Mouse (Mus musculus) liver, adult (tissue): ENCODE data around the gene Osgin1.

Experiments used
- GATA4 ChIP-seq: IDR thresholded peaks from 2 replicates; pipeline ENCODE4 v1.6.1; 2014; ENCODE audit warnings: mild to moderate bottlenecking, low read length; ENCODE audit not compliant: insufficient replicate concordance

Osgin1 gene

DNA sequence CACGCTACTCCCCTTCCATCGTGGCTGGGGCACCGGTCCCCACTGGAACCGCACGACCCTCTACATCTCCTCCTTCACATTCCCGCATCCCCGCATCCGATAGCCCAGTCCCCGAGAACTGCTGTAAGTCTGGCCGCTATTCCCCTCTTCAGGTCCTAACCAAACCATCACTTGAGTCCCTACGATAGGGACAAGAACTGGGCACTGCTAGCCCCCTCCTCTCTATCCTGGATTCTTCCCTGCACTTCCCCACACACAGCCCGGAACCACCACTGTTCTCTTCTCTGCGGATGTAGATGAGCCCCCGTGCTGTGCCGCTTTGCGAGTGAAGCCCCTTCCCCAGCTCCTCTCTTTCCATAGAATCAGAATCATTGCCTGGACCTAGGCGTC, 13.9 kb downstream of the Osgin1 start:
- no peak for TF ChIP-seq GATA4

DNA sequence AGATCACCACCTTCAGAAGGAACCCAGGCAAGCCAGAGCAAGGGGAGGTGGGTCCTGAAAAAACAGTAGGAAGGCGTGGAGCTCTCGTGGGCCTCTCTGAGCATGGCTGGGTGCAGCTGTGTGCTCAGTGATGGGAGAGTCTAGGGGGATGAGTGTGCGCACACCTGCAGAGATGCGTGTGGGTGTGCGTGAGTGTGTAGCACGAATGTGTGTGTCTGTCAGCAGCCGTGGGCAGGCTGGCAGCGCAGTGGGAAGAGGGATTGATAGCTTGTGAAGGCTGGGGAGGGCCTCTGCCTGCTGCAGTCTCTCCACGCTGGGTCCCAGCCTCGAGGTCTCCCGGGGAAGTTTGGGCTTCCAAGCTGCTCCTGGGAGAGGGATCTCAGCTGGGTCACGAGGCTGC, 15.7 kb downstream of the Osgin1 start:
- no peak for TF ChIP-seq GATA4

DNA sequence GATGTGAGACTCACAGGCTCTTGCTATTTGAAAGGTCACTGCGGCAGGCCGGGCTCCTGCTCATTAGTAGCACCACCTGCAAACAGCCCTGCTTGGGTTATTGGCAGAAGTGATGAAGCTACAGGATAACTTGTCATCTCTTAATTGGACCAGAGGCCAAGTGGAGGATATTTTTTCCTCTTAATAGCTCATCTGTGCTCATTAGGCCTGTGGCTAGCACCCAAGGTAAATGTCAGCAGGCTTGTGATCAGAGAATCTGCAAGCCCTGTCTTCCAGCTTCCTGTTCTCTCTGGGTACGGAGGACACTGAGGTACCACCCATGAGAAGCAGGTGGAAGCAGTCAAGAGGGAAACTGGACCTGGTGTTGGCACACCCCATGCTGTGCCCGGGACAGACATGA, 17.2 kb downstream of the Osgin1 start:
- TF ChIP-seq GATA4, result no peak

DNA sequence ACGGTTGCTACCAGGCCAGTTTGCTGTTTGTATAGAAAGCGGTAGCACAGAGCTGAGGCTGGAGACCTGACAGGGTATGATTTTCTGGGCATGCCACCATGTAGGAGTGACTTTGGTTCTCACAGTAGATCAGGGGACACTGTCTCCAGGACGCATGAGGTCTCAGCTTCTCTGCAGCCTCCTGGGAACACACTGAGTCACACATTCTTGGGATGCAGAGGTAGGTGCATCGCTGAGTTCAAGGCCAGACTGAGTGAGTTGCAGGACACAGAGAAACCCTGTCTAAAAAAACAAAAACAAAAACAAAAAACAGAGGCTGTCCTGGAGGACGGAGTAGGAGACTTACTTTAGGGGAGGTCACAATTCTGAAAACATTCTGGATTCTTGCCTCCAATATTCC, 19.0 kb downstream of the Osgin1 start:
- TF ChIP-seq GATA4, result no peak

DNA sequence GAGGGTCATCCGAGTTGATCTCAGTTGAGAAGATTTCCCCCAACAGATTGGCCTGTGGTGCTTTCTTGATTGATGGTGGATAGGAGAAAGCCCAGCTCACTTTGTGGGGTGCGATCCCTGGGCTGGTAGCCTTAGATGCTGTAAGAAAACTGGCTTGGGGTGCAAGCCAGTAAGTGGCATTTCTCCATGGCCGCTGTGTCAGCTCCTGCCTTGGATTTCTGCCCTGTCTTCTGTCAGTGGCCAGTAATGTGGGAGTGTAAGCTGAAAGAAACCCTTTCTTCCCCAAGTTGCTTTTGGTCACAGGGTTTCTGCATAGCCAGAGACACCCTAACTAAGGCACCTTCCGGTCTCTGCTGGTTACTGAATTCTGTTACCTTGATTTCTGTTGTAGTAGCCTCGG, 22.1 kb downstream of the Osgin1 start:
- no peak for TF ChIP-seq GATA4

DNA sequence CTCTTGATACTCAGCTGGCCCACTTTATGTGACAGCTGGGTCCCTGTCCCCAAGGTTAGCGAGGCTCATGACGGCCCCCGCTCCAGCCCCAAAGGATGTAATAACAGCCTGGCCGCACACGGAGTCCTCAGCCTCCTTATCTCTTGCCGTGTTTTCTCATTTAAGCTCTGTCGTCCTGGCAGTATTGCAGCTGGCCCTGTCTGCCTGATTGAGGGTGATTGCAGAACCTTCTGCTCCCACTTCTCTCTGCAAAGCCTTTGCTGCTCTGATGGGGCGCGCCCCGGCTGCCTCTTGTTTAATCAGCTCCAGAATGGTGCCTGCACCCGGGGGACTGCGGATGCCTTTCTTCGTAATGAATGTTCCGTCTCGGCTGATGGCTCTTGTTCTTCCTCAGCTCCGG, 25.8 kb downstream of the Osgin1 start:
- TF ChIP-seq GATA4, result no peak

DNA sequence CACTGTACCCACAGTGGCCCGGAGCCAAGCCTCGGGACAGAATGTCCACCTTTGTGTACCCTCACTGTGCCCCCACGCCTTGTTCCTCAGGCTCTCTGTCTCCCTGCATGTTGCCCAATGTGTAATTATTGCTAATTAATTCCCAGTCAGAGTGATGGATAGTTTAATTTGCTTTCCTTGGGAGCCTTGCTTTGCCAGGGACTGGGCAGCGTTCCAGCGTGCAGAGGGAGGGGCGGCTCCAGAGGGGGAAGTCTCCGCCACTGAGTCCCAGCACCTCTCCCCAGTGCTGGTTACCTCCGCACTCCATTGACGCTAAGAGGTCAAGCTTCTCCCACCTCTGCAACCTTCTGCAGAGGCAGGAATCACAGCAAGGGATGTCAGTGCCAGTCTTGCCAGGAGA, 27.4 kb downstream of the Osgin1 start:
- no peak for TF ChIP-seq GATA4

DNA sequence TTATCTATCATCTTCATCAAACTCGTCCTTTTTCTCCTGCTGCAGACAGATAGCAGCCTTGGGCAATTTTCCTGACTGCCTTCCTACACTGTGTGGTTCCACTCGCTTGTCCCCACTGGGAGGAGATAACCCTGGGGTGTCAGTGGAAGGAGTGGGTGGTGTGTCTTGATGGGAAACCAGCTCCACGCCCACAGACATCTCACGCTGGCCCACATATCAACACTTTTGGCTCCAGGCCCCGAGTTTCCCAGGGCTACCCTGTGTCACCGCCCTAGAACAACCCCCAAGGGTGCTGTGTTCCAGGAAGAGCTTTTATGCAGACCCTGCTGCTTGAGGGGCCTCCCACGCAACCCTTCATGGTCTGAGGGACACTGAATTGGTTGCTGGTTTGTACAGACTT, 29.8 kb downstream of the Osgin1 start:
- no peak for TF ChIP-seq GATA4

DNA sequence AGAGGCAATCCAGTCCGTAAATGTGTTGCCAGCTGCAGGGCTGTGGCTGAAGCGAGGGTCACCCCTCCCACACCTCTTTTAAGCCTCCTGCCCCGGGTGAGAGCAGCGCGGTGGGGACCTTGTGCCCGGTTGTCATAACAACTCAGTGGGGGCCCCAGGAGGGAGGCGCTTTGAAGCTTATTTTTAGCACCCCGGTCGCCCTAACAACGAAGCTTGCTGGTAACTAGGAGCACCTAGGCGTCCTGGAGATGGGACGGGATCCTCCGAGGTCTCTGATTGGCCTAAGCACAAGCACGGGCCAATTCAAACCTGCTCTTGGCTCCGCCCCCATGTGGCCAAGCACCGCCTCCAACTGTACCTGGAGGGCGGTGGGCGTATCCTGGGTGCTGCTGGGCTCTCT, 32.2 kb downstream of the Osgin1 start:
- TF ChIP-seq GATA4, result no peak

DNA sequence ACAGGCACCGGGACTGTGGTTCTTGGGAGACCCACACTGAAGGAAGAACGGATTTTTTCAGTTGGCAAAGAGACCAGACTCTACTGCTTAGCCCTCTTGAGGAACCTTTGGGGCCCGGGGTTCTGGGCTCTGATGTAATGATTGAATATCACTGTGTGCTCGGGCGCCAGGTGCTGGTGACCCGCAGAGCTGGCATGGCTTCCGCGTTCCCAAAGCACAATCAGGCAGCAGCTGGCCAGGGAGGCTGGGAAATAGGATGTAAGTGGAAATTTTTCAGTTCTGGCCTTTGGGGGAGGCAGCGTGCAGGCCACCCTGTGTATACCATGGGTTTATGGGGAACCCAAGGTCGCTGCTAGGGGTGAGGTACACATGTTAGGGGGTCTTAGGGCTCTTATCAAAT, 32.9 kb downstream of the Osgin1 start:
- TF ChIP-seq GATA4, result no peak

DNA sequence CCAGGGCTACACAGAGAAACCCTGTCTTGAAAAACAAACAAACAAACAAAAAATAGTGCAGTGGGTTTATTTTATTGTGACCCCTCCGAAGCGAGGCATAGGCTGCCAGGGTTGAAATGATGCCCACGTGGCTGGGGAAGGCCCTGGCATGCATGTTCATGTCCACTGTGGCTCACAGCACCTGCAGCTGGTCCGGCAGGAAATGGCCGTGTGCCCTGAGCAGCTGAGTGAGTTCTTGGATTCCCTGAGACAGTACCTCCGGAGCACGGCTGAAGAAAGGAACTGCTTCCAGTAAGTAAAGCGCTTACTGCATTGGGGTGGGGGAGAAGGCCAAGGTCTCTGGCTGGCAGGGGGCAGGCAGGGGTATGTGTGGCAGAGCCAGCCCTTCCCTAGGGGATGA, 34.2 kb downstream of the Osgin1 start:
- TF ChIP-seq GATA4, result no peak

DNA sequence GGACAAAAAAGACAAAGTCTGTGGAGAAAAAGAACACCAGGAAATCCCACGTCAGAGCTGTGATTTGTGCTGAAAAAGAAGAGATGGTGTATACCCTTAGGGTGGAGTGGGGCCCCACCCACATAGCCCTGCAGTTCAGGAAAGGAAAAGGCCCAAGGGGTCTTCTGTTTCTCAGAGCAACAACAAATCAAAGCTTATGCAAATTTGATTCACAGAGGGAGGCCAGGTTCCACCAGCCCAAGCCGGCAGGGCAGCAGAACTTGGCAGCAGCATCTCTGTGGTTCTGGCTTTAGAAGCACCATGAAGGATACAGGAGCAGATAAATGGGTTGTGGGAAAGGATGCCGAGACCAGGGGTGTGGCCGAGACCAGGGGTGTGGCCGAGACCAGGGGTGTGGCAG, 44.8 kb downstream of the Osgin1 start:
- no peak for TF ChIP-seq GATA4

DNA sequence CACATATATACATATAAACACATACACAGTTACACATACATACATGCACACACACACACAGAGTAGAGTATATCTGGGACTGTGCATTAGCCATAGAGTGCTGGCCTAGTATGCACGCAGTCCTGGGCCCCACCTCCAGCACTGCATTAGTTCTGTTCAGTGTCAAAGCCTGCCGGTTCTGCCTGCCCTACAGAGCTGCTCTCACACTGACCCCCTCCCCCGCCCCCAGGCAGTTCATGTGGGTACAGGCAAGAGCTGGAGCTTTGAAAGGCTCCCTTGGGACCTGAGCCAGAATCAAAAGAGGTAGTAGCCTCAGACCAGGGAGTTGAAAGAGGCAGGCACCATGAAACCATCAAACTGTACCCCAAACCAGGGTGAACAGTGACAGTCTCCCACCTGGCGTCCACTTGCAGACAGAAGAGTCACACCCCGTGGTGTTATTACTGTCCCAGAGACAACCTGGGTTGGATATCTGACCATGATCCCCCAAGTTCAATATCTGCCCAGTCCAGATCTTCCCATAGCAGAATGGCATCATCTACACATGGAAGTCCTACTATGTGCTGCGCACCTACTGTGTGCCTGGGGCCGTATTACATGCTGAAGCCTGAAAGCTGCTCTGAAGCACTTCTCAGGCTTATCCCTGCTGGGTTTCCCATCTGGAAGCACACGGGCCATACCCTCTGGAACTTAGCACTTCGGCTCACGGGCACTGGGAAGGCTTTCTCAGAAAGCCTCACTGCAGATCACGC, 50.4 kb downstream of the Osgin1 start:
- no peak for TF ChIP-seq GATA4

DNA sequence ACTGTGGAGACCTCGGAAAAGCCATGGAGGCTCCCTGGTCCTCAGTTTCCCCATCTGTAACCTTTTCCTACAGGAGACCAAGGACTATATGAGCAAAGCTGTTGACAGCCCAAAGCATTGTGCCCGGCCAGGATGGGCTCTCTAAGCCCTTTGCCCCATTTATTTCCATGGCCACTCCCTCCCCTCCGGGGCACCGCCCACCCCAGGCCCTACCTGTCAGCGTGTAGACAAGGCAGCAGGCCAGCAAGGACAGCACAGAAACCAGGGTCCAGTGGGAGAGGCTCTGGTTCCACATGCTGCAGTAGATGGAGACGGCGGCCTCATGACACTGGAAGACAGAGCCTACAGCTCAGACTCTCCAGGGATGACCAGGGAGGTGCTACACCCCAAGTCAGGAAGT, 53.2 kb downstream of the Osgin1 start:
- TF ChIP-seq GATA4, result no peak
